Mouse (Mus musculus): ENCODE data around the gene Crtam. TPM values are rescaled to one million over a fixed set of nuclear protein-coding genes. Genes with fewer than 3 reads are reported as not detected.

Gene Crtam
- total and polyA plus RNA-seq, 3 experiments: 0.04 TPM; not detected in 2

GRCm38 (mm10) chr9:40963586-40964417 lies 40.6 kb downstream of the Crtam start, which contains the start of gene Jhy:
Gene Jhy (minus strand): TSS chr9:40964118.
- Histone ChIP-seq H3K79me2 (ENCODE audit: control insufficient read depth, insufficient read depth, low read length, poor library complexity) (no peaks in the 10 kb centered on the region), H3K9ac (ENCODE audit: control insufficient read depth, low read depth, low read length, poor library complexity, severe bottlenecking) (no peak within 1 kb of the TSS), H3K9me3 (replicated peaks; ENCODE audit: insufficient read depth, low read length) (no peaks in the 10 kb centered on the region), H3K27ac (ENCODE audit: control insufficient read depth, low read depth, low read length) (no peak within 1 kb of the TSS), H3K4me3 (ENCODE audit: control insufficient read depth in 1 of 2, insufficient read depth in 1 of 2, low read depth in 2 of 2, low read length in 2 of 2) (no peak within 1 kb of the TSS), H3K4me1 (ENCODE audit: control insufficient read depth in 1 of 2, insufficient read depth in 2 of 2, low read length in 2 of 2) (no peaks in the 10 kb centered on the region), H3K36me3 (ENCODE audit: control insufficient read depth in 1 of 2, insufficient read depth in 2 of 2, low read length in 2 of 2) (no peaks in the 10 kb centered on the region), H3K27me3 (ENCODE audit: control insufficient read depth in 1 of 2, insufficient read depth in 2 of 2, low read length in 2 of 2) (peaks cover 0 to 2% of the 10 kb centered on the region in 2 experiments; a peak in 2 of 4 replicates)
- TF ChIP-seq SMC3 (IDR thresholded peaks at IDR 0.05; ENCODE audit: low read depth, low read length) (no peak), POLR2AphosphoS5 (IDR thresholded peaks at IDR 0.05; ENCODE audit: borderline replicate concordance, low read depth, low read length) (no peak), USF1 (IDR thresholded peaks at IDR 0.05; ENCODE audit: low read depth, low read length) (no peak), MAFK (IDR thresholded peaks at IDR 0.05; ENCODE audit: borderline replicate concordance, low read depth, low read length) (no peak), CTCF (IDR thresholded peaks at IDR 0.05 in 2 of 3, conservative IDR thresholded peaks at IDR 0.05 in 1 of 3; ENCODE audit: control insufficient read depth in 1 of 3, insufficient read depth in 1 of 3, low read depth in 2 of 3, low read length in 3 of 3, poor library complexity in 1 of 3, severe bottlenecking in 1 of 3) (no peak), TAL1 (IDR thresholded peaks at IDR 0.05; ENCODE audit: low read length) (no peak), KAT2A (conservative IDR thresholded peaks at IDR 0.05; ENCODE audit: low read depth, low read length) (no peak), ZNF384 (IDR thresholded peaks at IDR 0.05; ENCODE audit: low read depth, low read length) (no peak), TCF12 (IDR thresholded peaks at IDR 0.05; ENCODE audit: low read depth, low read length) (no peak)
- no peak for DNase-seq (ENCODE audit: low read depth, low spot score)

- TF ChIP-seq JUND (IDR thresholded peaks at IDR 0.05; ENCODE audit: low read depth, low read length) (no peak), ETS1 (IDR thresholded peaks at IDR 0.05; ENCODE audit: low read depth, low read length) (no peak), ELF1 (IDR thresholded peaks at IDR 0.05; ENCODE audit: low read depth, low read length) (no peak), KAT2A (conservative IDR thresholded peaks at IDR 0.05; ENCODE audit: low read depth, low read length) (no peak), SIN3A (IDR thresholded peaks at IDR 0.05; ENCODE audit: low read length) (no peak), MEF2A (IDR thresholded peaks at IDR 0.05; ENCODE audit: extremely low read depth, insufficient replicate concordance, low read depth, low read length, poor library complexity, severe bottlenecking) (no peak), RCOR1 (IDR thresholded peaks at IDR 0.05; ENCODE audit: low read depth, low read length) (no peak), MAZ (IDR thresholded peaks at IDR 0.05; ENCODE audit: low read depth, low read length) (no peak), POLR2A (IDR thresholded peaks at IDR 0.05; ENCODE audit: control insufficient read depth in 1 of 2, insufficient read depth in 1 of 2, low read depth in 1 of 2, low read length in 2 of 2, poor library complexity in 1 of 2) (no peak), CHD2 (IDR thresholded peaks at IDR 0.05; ENCODE audit: low read length) (no peak), SMC3 (IDR thresholded peaks at IDR 0.05; ENCODE audit: low read depth, low read length) (no peak), USF2 (IDR thresholded peaks at IDR 0.05; ENCODE audit: borderline replicate concordance in 1 of 2, insufficient read depth in 1 of 2, low read depth in 1 of 2, low read length in 2 of 2) (no peak), POLR2AphosphoS2 (IDR thresholded peaks at IDR 0.05; ENCODE audit: low read length) (no peak), ZC3H11A (IDR thresholded peaks at IDR 0.05; ENCODE audit: low read depth, low read length) (no peak), TAL1 (IDR thresholded peaks at IDR 0.05; ENCODE audit: low read length) (no peak), CHD1 (IDR thresholded peaks at IDR 0.05; ENCODE audit: low read depth, low read length) (no peak), NELFE (IDR thresholded peaks at IDR 0.05; ENCODE audit: low read depth, low read length) (no peak)
- no peaks in the 10 kb centered on the region for H3K9me3 ChIP-seq (replicated peaks; ENCODE audit: insufficient read depth, low read length)
- no peak overlapping the region for H3K9ac ChIP-seq (ENCODE audit: control insufficient read depth, low read depth, low read length, poor library complexity, severe bottlenecking)
- H3K79me2 ChIP-seq (ENCODE audit: control insufficient read depth, insufficient read depth, low read length, poor library complexity): no peaks in the 10 kb centered on the region
- H3K4me3 ChIP-seq (ENCODE audit: control insufficient read depth in 1 of 2, insufficient read depth in 1 of 2, low read depth in 2 of 2, low read length in 2 of 2): no peak overlapping the region
- DNase-seq (ENCODE audit: low read depth, low spot score): no peak
- H3K4me1 ChIP-seq (ENCODE audit: control insufficient read depth in 1 of 2, insufficient read depth in 2 of 2, low read length in 2 of 2): no peaks in the 10 kb centered on the region
- no peaks in the 10 kb centered on the region for H3K36me3 ChIP-seq (ENCODE audit: control insufficient read depth in 1 of 2, insufficient read depth in 2 of 2, low read length in 2 of 2)
- H3K27me3 ChIP-seq (ENCODE audit: control insufficient read depth in 1 of 2, insufficient read depth in 2 of 2, low read length in 2 of 2): peaks cover 0 to 2% of the 10 kb centered on the region in 2 experiments; a peak in 2 of 4 replicates
- no peak overlapping the region for H3K27ac ChIP-seq (ENCODE audit: control insufficient read depth, low read depth, low read length)
These were observed 43.0 kb downstream of the Crtam start for GRCm38 (mm10) chr9:40961401-40961800.
